Mouse (Mus musculus) CH12F3 (cell line): ENCODE data around the gene Catsper1.

Source experiments
- in situ Hi-C: fragments of 300-500 bp; cut with MboI; formaldehyde crosslinking; loops from 2 replicates; pipeline ENCODE4 v1.14.3; 2020; ENCODE audit warnings: low sequenced_read_pairs

The Catsper1 gene

DNA sequence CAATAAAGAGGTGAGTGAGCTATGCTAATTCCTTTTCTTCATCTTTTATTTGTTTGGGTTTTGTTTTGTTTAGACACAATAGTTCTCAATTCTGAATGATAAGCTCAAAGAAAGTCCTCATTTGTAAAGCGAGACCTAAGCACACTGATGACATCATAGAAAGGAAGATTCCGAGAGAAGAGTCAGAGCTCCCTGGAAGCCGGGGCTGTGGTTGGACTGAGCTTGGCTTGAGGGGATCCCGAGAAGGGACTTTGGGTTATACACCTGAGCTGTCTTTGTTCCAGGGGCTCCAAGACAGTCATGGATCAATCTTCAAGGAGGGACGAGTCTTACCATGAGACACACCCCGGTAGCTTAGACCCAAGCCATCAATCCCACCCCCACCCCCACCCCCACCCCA is at the start of gene Catsper1:
Gene Catsper1, plus strand, starts transcription at position 301 of the 400 bp plus-strand sequence.
- in situ Hi-C loops: no loop called here

DNA sequence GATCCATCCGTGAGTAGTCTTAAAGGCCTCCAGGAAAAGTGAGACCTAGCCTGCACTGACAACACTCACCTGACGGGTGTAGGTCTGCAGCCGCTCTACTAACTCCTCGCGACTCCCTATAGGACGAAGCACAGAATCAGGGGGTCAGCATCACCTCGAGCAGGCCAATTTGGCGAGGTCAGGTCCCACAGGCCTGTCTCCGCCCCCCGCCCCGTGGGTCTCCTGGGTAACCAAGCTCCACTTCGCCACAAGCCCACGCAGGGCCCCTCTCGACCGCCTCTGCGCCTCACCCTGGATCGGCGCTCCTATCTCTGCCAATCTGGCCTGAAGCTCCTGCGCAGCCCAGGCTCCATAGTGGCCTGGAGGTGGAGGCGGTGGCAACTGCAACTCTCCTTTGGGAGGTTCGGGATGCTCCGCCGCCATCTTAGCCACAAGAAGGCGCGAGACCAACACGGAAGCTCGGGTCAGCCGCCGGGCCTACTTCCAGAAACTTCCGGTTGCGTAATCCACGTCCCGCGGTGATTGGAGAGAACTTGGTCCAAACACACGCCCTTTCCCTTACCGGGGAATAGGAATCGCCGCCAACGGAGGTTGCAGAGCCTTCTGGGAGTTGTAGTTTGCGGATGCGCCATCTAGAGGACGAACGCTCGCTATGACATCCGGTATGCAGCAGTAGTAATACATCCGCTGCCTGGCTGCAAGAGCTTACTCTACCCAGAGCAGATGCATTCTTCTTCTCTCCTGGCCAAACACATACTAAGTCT is 40.4 kb upstream of the Catsper1 start, which contains the start of gene Sf3b2:
Gene Sf3b2, minus strand, starts transcription at position 484 of the 764 bp plus-strand sequence.
- in situ Hi-C loops: no loop called here

DNA sequence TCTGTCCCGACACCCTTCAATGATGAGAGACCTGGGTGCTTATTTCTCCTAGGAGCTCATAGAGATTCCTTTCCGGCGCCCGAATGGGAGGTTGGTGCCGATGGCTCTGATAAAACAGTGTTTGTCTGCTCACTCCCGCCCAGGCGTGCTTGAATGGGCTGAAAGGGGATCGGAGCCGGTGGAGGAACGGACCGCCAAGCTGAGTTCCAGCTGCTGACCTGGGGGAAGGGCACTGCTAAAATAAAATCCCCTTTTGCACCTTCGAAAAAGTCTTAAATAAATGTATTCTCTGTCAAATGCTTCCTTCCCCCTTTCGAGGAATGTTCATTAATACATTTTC is 39.8 kb upstream of the Catsper1 start:
- in situ Hi-C loops: no loop called here

DNA sequence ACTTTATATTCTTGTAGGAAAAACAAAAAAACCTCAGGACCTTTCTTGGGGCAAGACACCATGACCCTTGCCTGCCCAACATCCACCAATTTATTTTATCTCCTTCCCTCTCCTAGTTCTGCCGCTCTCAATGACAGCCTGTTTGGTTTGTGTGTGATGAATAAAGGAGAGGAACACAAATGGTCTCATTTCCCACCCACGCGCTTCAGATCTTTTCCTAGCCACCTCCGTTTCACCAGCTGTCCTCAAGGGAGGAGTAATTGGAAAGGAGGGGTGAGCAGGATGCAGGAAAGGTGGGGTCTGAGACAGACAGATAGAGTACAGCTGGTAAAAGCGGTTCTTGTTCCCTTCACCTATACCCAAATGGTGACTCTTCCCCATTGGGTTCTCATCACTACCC is 38.9 kb upstream of the Catsper1 start:
- in situ Hi-C loops: no loop called here

DNA sequence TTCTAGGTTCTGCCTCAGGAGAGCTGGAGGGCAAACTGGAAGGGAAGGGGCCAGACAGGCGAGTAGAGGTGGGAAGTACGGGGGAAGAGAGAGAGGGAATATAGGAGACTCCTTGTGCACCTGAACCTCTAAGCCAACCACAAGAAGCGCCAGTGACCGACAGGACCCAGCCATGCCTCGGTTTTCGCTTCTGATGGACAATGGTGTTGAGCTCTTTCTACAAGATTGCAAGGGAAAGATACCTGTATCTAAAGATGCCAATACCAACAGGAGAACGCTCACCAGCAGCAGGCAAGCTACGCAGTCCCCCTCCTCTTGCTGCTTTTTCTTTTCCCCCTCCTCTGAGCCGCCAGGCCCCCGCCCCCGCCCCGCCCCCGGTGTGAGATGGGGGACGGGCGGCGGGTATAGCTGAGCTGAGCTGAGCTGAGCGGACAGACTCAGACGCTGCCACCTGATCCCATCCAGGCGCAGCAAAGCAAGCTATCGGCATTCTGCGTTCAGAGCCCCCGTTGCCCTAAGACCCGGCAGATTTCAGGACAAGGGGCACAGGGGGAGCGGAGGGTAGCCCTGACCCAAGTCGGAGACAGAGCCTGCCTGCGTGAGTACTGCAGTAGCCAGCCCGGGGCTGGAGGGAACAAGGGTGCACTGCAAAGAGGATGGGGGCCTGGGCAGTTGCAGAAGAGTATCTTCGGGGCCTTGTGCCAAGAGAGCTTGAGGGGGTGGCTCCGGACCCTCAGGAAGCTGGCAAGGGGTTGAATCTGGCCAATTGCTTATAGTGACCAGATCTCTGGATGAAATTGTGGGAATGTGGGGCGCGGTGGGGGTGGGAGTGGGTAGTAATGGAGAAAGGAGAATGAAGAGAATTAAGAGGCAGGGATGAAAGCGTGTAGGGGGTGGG is 37.4 kb upstream of the Catsper1 start, which contains the start of gene Gal3st3:
Gene Gal3st3, plus strand, starts transcription at position 429 of the 898 bp plus-strand sequence.
- in situ Hi-C loops: no loop called here

DNA sequence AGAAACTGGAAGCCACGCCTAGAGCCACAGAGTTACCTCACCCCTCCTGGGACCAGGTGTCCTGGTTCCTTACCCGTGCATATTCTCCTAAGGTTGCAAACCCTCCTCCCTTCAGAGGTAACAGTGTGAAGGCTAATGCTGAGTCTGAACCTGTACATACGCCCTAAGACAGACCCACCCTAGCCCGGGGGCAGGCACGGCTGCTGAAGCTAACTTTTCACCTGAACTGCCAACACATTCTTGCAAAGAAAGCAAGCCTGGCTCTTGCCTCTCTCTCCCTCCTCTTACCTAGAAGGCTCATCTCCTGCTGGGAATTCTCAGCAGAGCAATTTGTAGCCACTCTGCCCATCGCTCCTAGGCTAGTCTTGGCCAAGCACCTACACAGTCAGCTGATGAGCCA is 35.0 kb upstream of the Catsper1 start:
- in situ Hi-C loops: no loop called here

DNA sequence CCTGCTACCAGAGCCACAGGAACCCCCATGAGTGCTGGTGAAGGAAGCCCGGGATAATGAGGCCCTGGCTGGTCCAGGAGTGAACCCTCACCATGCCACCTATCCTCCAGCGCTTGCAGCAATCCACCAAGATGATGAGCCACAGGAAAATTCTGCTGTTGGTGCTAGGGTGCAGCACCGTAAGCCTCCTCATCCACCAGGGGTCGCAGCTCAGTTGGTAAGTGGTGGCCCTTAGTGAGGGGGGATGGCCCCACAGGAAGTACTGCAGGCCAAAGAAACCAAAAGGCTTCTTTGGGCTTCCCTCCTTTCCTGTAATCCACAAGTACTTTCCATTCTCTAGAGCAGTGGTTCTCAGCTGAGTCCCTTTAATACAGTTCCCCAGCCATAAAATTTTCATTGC is 33.1 kb upstream of the Catsper1 start:
- in situ Hi-C loops: no loop called here

DNA sequence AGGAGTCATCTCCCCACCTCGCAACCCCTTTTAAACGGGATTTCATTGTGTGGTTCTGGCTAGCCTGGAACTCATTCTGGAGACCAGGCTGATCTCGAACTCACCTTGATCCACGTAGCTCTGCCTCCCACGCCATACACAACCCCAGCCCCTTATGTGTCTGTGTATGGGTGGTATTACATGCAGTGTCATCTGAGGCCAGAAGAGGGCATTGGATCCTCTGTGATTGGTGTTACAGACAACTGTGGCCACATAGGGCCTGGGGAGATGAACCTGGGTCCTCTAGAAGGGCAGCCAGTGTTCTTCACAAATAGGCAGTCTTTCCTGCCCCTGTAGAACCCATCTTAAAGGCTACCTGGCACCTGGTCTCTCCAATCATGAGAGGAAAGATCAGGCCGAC is 29.3 kb upstream of the Catsper1 start:
- in situ Hi-C loops: no loop called here

DNA sequence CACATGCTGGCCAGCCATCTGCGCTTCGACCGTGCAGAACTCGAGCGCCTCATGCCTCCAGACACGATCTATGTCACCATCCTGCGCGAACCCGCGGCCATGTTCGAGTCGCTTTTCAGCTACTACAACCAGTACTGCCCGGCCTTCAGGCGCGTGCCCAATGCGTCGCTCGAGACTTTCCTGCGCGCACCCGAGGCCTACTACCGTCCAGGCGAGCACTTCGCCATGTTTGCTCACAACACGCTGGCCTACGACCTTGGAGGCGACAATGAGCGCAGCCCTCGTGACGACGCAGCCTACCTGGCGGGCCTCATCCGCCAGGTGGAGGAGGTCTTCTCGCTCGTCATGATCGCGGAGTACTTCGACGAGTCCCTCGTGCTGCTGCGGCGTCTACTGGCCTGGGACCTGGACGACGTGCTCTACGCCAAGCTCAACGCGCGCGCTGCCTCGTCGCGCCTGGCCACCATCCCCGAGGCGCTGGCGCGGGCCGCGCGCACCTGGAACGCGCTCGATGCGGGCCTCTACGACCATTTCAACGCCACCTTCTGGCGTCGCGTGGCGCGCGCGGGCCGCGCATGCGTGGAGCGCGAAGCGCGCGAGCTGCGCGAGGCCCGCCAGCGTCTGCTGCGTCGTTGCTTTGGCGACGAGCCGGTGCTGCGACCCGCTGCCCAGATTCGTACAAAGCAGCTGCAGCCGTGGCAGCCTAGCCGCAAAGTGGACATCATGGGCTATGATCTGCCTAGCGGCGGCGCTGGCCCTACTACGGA is 28.4 kb upstream of the Catsper1 start:
- in situ Hi-C loops: no loop called here

DNA sequence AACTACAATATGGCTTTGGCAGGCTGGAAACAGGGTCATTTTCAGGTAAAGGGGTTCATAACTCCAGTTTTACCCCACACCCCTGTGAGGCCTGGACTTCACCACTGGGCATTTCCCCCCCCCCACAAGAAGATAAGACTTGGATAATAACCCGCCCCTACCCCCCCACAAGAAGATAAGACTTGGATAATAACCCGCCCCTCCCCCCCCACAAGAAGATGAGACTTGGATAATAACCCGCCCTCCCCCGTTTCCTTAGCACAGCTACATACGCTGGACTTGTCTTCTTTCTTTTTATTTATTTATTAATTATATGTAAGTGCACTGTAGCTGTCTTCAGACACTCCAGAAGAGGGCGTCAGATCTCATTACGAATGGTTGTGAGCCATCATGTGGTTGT is 26.5 kb upstream of the Catsper1 start:
- in situ Hi-C loops: no loop called here

DNA sequence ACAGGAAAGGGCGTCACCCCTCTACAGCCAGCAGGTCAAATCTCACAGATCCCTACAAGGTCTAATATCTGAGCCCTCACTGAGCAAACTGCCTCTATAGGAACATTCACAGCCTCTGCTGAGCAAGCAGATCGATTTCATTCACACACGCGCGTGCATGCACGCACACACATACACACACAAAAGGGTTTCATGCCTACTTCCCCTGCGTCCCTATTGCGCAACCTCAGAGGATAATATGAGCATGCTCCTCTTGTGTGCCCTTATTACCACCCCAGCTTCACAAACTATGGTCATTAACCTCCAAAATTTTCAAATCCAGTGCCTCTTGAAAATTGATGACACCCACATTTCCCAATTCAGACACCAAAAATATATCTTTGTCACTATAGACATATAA is 22.4 kb upstream of the Catsper1 start:
- in situ Hi-C loops: no loop called here

DNA sequence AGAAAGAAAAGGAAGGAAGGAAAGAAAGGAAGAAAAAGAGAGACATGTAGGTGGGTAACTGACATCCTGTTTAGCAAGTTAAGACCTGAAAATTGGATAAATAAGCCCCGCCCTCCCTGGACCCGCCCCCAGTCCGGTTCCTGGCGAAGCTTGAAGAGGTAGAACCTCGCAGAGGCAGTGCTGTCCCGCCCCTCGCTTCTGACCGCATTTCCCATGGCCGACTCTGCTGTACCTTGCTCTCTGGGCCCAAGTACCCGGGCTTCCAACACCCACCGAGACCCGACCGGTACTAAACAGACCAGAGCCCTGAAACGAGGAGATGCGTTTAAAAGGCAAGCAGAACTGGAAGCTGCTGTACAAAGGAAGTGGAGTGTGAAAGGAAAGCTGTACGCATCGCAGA is 11.7 kb upstream of the Catsper1 start:
- in situ Hi-C loops: no loop called here

DNA sequence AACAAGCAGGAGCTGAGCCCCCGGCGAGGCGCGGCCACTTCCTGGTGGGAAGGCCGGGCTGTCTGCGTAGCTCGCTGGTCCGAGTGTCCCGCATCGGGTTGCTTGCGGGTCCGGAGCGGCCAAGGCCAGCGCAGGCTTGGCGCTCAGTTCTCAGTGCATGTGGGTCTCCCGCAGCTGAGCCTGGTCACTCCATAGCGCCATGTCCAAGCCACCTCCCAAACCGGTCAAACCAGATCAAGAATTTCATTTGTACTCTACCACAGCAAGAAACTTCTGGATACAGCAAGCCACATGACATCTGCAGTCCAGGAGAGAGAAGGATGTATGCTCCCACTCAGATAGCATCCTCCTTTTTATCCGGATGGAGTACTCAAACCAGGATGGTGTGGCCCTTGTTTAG is 7.6 kb upstream of the Catsper1 start:
- in situ Hi-C loops: no loop called here

DNA sequence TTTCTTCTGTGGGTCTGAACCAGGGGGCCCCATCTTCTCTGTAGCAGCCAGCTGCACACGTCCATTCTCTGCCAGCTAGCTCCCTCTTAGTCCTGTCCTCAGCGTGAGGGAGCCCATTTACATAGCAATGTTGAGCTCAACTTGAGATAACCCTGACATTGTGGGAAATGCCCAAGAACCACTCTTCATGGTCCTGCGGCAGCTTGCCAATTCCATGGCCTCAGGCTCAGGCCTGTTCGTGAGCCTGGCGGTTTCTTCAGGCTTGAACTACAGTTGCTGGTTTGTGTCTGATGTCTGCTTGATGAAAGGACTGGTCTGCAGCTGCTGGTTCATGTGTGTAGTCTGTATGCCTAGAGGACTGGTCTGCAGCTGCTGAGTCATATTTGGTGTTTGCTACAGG is 800 bp upstream of the Catsper1 start:
- in situ Hi-C loops: no loop called here

DNA sequence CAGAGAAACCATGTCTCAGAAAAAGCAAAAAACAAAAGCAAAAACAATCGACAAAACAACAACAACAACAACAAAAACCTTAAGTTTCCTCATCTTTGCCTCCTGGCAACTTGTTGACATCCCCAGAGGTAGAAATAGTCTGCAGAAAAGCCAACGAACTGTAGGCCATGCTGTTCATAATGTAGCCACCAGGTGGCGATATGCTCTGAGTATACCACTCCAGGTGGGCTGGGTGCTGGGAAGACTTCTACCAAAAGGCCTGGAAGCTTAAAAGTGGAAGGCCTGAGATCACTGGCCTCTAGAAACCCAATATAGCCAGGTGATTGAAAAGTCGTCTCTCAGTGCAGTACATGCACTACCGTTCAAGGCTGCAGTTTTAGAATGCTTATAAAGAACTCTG is 2.4 kb downstream of the Catsper1 start:
- in situ Hi-C loops: no loop called here

DNA sequence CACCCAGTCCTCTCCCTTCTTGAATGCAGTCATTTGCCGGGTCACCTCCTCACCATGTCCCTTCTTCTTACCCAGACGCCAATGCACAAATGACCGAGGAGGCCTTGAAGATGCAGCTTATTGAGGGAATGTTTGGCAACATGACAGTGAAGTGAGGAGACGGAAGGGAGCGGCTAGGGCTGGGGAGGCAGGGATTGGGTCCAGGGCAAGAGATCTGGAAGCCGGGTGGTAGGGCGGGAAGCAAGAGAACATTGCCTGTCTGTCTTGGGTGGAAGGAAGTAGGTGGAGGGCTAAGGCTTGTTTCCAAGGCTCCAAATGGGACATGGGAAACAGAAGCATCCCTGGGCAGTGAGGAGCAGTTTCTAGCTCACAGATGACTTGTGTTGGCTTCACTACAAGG is 5.8 kb downstream of the Catsper1 start:
- in situ Hi-C loops: no loop called here

DNA sequence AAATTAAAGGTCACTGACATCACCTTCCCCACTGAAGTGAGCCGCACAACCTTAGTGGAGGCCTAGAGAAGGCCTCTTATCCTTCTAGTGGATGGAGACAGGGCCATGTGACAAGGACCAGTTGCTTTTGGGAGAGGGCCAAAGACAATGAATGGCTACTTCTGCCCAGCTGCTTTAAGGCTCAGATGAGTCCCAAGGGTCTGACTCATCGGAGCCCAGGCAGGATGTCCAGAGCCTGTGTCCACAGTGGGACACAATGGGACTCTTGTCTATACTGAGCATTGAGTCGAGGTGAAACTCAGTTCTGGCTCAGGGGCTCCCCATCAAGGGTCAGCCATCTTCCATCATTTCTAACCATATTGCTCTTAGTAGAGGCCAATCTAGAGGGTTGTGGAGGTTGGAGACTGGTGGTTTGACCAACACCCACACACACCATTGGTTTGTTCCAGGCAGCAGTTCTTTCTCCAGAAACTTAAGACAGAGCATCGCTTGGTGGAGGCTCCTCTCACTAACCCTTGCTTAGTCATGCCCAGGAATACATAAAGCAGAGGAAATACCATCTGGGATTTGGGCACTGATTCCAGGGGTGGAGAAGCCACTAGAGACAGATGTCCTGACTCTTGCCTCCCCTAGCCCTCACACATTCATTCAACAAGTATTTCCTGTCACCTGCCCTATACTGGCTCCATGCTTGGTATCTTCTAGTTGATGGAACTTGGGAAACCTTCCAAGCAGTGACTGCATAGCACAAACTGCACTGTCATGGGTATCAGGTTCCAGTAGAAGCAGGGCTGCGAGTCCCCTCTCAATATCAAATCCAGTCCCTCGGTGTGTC is 10.0 kb downstream of the Catsper1 start:
- in situ Hi-C loops: no loop called here

DNA sequence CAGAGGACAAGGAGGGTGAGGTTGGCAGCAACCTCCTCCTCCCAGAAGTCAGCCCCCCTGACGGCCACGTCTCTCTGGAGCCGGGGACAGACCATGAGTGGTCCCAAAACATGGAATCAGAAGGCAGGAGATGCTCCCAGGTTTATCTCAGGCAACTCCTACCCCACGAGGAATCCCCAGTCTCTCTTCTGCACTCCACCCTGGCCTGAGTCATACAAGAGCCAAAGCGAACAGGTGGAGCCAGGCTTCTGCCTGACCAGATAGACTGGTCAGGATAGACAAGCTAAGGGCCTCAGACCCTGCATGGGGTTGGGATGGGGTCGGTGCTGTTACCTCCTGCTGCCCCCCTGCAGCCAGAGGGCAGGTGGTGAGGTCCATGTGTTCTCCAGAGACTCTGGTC is 12.5 kb downstream of the Catsper1 start:
- in situ Hi-C loops: no loop called here

DNA sequence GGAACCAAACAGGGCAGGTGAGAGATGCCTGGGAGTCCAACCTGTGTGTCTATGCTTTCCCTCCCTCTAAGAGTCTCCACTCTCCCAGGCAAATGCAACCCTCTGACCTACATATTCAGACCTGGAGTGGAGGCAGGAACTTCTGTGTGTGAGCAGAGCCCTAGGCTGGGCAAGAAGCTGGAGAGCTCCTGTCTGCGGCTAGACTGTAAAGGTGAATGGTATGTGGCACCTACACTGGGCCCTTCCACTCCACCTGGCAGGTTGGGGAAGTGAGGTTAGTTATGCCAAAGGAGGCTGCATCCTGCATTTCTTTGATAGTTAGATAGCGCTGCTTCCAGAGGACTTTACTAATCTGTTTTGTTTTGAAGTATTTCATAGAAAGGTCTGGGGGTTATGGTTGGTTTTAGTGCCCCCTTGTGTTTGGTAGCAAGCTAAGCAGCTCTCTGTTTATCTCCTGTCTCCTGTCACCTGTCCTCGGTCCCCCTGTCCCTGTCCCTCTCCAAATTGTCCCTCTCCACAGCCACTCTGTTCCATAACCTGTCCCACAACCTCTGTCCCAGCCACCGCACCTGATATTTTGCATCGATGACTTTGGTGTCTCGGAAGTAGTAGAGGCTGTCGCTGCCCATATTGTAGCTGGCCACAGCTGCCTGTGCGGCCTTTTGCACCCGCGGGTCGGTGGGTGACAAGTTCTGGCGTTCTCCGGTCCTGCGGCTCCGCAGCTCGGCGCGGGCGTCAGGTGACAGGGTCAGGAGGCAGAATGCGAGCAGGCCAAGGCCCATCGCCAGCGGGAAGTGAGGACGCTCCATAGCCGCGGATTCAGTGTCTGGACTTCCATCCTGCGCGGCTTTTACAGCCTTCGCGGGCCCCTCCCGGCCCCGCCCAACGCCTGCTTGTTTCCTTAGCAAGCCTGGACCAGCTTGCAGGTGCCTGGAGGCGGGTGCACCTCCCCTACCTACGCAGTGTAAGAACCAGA is 13.3 kb downstream of the Catsper1 start:
- in situ Hi-C loops: no loop called here
